Mouse (Mus musculus): ENCODE data around the gene Podxl.

DNA sequence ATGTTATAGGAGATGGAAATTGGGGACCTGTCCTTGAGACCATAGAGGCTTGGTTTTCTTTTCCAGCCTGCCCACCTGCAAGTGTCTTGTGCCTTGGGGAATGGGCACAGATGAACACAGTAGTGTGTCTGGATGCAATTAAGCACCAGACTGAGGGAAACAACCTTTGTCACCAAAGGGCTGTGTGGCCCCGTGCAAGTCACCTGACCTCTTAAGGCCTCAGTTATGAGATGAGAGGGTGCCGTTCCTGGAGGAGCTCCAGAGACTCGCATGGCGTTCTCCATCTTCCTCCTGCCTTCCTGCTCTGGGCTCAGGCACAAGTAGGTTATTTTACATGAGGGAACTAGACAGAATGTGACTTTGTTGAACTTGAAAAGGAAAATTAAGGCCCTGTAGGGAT is 41.3 kb downstream of the Podxl start:
- TF ChIP-seq EP300 (IDR thresholded peaks at IDR 0.05; ENCODE audit: low read depth) (no peak), CTCF (IDR thresholded peaks at IDR 0.05; ENCODE audit: low read depth) (no peak)
